In the genomic region with DNA sequence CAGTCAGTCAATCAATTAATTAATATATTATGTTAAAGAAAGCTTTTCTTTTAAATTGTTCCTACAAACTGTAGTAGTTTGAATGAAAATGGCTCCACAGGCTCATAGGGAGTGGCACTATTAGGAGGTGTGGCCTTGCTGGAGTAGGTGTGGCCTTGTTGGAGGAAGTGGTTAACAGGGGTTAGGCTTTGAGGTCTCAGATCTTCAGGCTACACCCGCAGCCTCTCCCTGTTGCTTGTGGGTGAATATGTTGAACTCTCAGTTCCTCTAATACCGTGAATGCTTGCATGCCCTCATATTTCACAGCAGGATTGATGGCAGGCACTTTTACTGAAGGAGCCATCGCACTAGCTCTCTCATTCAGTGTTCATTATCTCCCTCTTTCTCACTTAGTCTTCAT, we compare ENCODE assay signal across 26 mouse cellular contexts.
DNase-seq lines count a peak whose midpoint lies in the region; ATAC-seq lines count a peak whose summit lies in the region.
"Had no signal": no experiment of that assay in that cellular context is flagged by ENCODE, and none has a peak within 500 bp of the region (broad histone marks: within the 10 kb centered on the region; RNA-seq: fewer than 3 reads in every experiment).

No protein-coding gene starts in this region.

- H3K9me3 ChIP-seq in liver, embryonic 13.5 days (replicated peaks), result no peaks in the 10 kb centered on the region
- no peaks in the 10 kb centered on the region for H3K9me3 ChIP-seq in liver, embryonic 11.5 days (ENCODE audit: control insufficient read depth, low read length)
- H3K9me3 ChIP-seq in forebrain, embryonic 12.5 days, result no peaks in the 10 kb centered on the region
- H3K9me3 ChIP-seq: embryonic facial prominence, embryonic 12.5 days; forebrain, embryonic 13.5 days; G1E; heart, embryonic 12.5 days; hindbrain, embryonic 12.5 days; midbrain, embryonic 12.5 days; stomach, embryonic 15.5 days had no signal

- H3K27ac ChIP-seq in liver, embryonic 13.5 days, result no peak overlapping the region
- no peak overlapping the region for H3K27ac ChIP-seq in liver, embryonic 11.5 days (ENCODE audit: low read depth, low read length)
- H3K27ac ChIP-seq in forebrain, embryonic 12.5 days, result no peak overlapping the region
- H3K27ac ChIP-seq: embryonic facial prominence, embryonic 12.5 days; forebrain, embryonic 13.5 days; hindbrain, embryonic 12.5 days; midbrain, embryonic 12.5 days; stomach, embryonic 15.5 days had no signal

- 37% methylated on average over 3 of the region's 3 CpGs for WGBS in liver, embryonic 13.5 days (ENCODE audit: insufficient replicate concordance)
- WGBS in liver, embryonic 11.5 days, result 61% methylated on average over 3 of the region's 3 CpGs
- WGBS in forebrain, embryonic 12.5 days, result 85% methylated on average over 3 of the region's 3 CpGs

- peak; percentile 0 for DNase-seq in liver, embryonic 13.5 days
- DNase-seq in liver, embryonic 11.5 days (ENCODE audit: low spot score), result no peak
- peak; percentile 13 for DNase-seq in R1 (ENCODE audit: low read depth, low spot score)
- no peak for DNase-seq in cerebellum, adult 8-10 months
- DNase-seq in left cerebral cortex, postnatal 10 days (ENCODE audit: extremely low spot score in 1 of 2, low spot score in 2 of 2), result no peak
- DNase-seq: adrenal gland, postnatal 25 days; cerebellum, postnatal 10 days; gastrocnemius, postnatal 10 days; heart, adult 11 months; heart, postnatal 10 days; kidney, postnatal 4 days; lung, postnatal 10 days; right cerebral cortex, postnatal 14 days; thymus, adult 18-20 months; thymus, postnatal 36 days had no signal

- H3K4me2 ChIP-seq in liver, embryonic 13.5 days, result no peak overlapping the region
- no peak overlapping the region for H3K4me2 ChIP-seq in liver, embryonic 11.5 days
- no peak overlapping the region for H3K4me2 ChIP-seq in forebrain, embryonic 12.5 days
- H3K4me2 ChIP-seq: embryonic facial prominence, embryonic 12.5 days; forebrain, embryonic 13.5 days; heart, embryonic 12.5 days; hindbrain, embryonic 12.5 days; midbrain, embryonic 12.5 days; stomach, embryonic 15.5 days had no signal

- no peak overlapping the region for H3K9ac ChIP-seq in liver, embryonic 13.5 days
- no peak overlapping the region for H3K9ac ChIP-seq in liver, embryonic 11.5 days (ENCODE audit: low read depth, low read length)
- no peak overlapping the region for H3K9ac ChIP-seq in forebrain, embryonic 12.5 days
- H3K9ac ChIP-seq: embryonic facial prominence, embryonic 12.5 days; forebrain, embryonic 13.5 days; heart, embryonic 12.5 days; hindbrain, embryonic 12.5 days; midbrain, embryonic 12.5 days; stomach, embryonic 15.5 days had no signal

- H3K4me3 ChIP-seq in liver, embryonic 13.5 days (replicated peaks), result no peak overlapping the region
- no peak overlapping the region for H3K4me3 ChIP-seq in liver, embryonic 11.5 days (ENCODE audit: low read depth, low read length)
- no peak overlapping the region for H3K4me3 ChIP-seq in forebrain, embryonic 12.5 days (replicated peaks)
- H3K4me3 ChIP-seq: embryonic facial prominence, embryonic 12.5 days; forebrain, embryonic 13.5 days; heart, embryonic 12.5 days; hindbrain, embryonic 12.5 days; midbrain, embryonic 12.5 days; stomach, embryonic 15.5 days had no signal

- intact Hi-C loops in left cerebral cortex, postnatal 10 days (cut with DNase I), result no loop called here

- no peaks in the 10 kb centered on the region for H3K4me1 ChIP-seq in liver, embryonic 13.5 days (replicated peaks)
- H3K4me1 ChIP-seq in liver, embryonic 11.5 days (replicated peaks; ENCODE audit: control insufficient read depth, insufficient read depth, low read length), result no peaks in the 10 kb centered on the region
- H3K4me1 ChIP-seq in forebrain, embryonic 12.5 days, result no peaks in the 10 kb centered on the region
- H3K4me1 ChIP-seq: embryonic facial prominence, embryonic 12.5 days; forebrain, embryonic 13.5 days; heart, embryonic 12.5 days; hindbrain, embryonic 12.5 days; midbrain, embryonic 12.5 days; stomach, embryonic 15.5 days had no signal

- ATAC-seq in liver, embryonic 13.5 days (ENCODE audit: low read depth), result no peak
- no peak for ATAC-seq in liver, embryonic 11.5 days (replicated peaks; ENCODE audit: low FRiP score)
- peak; percentile 100 for ATAC-seq in megakaryocyte, adult 5-6 weeks (ENCODE audit: poor library complexity, severe bottlenecking)
- ATAC-seq in forebrain, embryonic 12.5 days (ENCODE audit: low FRiP score), result no peak
- ATAC-seq: CD4-positive, CD25-positive, alpha-beta regulatory T cell, adult 4 months; forebrain, embryonic 13.5 days; intestine, postnatal 0 days had no signal

- no peaks in the 10 kb centered on the region for H3K36me3 ChIP-seq in liver, embryonic 13.5 days
- H3K36me3 ChIP-seq in liver, embryonic 11.5 days (ENCODE audit: control insufficient read depth, insufficient read depth, low read length), result no peaks in the 10 kb centered on the region
- H3K36me3 ChIP-seq in forebrain, embryonic 12.5 days (replicated peaks), result no peaks in the 10 kb centered on the region
- H3K36me3 ChIP-seq: embryonic facial prominence, embryonic 12.5 days; G1E; heart, embryonic 12.5 days; hindbrain, embryonic 12.5 days; midbrain, embryonic 12.5 days; stomach, embryonic 15.5 days had no signal

- no peaks in the 10 kb centered on the region for H3K27me3 ChIP-seq in liver, embryonic 13.5 days
- no peaks in the 10 kb centered on the region for H3K27me3 ChIP-seq in liver, embryonic 11.5 days (replicated peaks; ENCODE audit: control insufficient read depth, insufficient read depth, low read length)
- no peaks in the 10 kb centered on the region for H3K27me3 ChIP-seq in forebrain, embryonic 12.5 days
- H3K27me3 ChIP-seq: embryonic facial prominence, embryonic 12.5 days; forebrain, embryonic 13.5 days; heart, embryonic 12.5 days; hindbrain, embryonic 12.5 days; midbrain, embryonic 12.5 days; stomach, embryonic 15.5 days had no signal

Comparison
In these comparisons a context has a peak if more than half of its experiments do, and no peak if none do; other contexts are left out.
1. DNase-seq: peak in liver, embryonic 13.5 days (single experiment) and R1 (single experiment); none in liver, embryonic 11.5 days (single experiment), cerebellum, adult 8-10 months (single experiment) and left cerebral cortex, postnatal 10 days (0 of 2).